Mouse (Mus musculus) embryonic fibroblast, embryonic 13.5 days (primary cell): Measurements from ENCODE around the gene Zfp454. TPM values are rescaled to one million over a fixed set of nuclear protein-coding genes. Genes with fewer than 3 reads are reported as not detected.

Source experiments
- H3K27ac ChIP-seq: 2 replicates; pipeline ENCODE4 v1.5.1; 2012; ENCODE audit warnings: low read length, control low read depth, inconsistent platforms; ENCODE audit not compliant: insufficient read depth
- H3K4me1 ChIP-seq: 2 replicates; pipeline ENCODE4 v1.6.1; 2011; ENCODE audit warnings: low read length; ENCODE audit not compliant: control insufficient read depth, insufficient read depth
- H3K4me3 ChIP-seq: 2 replicates; pipeline ENCODE4 v1.5.1; 2011; ENCODE audit warnings: mild to moderate bottlenecking, control low read depth, low read length; ENCODE audit not compliant: insufficient read depth
- CTCF ChIP-seq: IDR thresholded peaks from 2 replicates; pipeline ENCODE4 v1.5.1; 2011; ENCODE audit warnings: mild to moderate bottlenecking, control low read depth, low read length, moderate library complexity, borderline replicate concordance; ENCODE audit not compliant: insufficient read depth
- POLR2A ChIP-seq: IDR thresholded peaks from 2 replicates; pipeline ENCODE4 v1.6.1; 2011; ENCODE audit warnings: low read depth, mild to moderate bottlenecking, control low read depth, low read length, moderate library complexity
- polyA plus RNA-seq: library from polyadenylated mRNA; stranded (reverse); fragments of >200 nt; gene quantifications from 2 replicates; pipeline ENCODE4 v1.2.4, GENCODE M21; 2011; ENCODE audit warnings: low read depth; ENCODE audit not compliant: missing spikeins, insufficient read length

Zfp454 gene
- polyA plus RNA-seq, 1 experiment, result 1.9 TPM

- TF ChIP-seq POLR2A, result no peak
- TF ChIP-seq CTCF, result no peak
- H3K27ac ChIP-seq, result no peak overlapping the region
- no peak overlapping the region for H3K4me3 ChIP-seq
- H3K4me1 ChIP-seq, result no peaks in the 10 kb centered on the region
Measured at GRCm38 (mm10) chr11:50892441-50892840, 5.0 kb upstream of the Zfp454 start.

GRCm38 (mm10) chr11:50886933-50887293, 538 bp downstream of the Zfp454 start:
- Histone ChIP-seq H3K27ac (no peak overlapping the region), H3K4me1 (no peaks in the 10 kb centered on the region), H3K4me3 (peak overlapping the region; percentile 30)
- TF ChIP-seq CTCF (no peak), POLR2A (no peak)

- no peak overlapping the region for H3K27ac ChIP-seq
Measured at GRCm38 (mm10) chr11:50886231-50886932, 1.1 kb downstream of the Zfp454 start.

GRCm38 (mm10) chr11:50883756-50884155, 3.7 kb downstream of the Zfp454 start:
- no peak overlapping the region for H3K27ac ChIP-seq
- no peaks in the 10 kb centered on the region for H3K4me1 ChIP-seq
- TF ChIP-seq POLR2A, result no peak
- TF ChIP-seq CTCF, result no peak
- no peak overlapping the region for H3K4me3 ChIP-seq

More at GRCm38 (mm10) chr11:50886231-50886932, 1.1 kb downstream of the Zfp454 start:
- TF ChIP-seq POLR2A, result no peak
- TF ChIP-seq CTCF, result no peak
- no peak overlapping the region for H3K4me3 ChIP-seq
- no peaks in the 10 kb centered on the region for H3K4me1 ChIP-seq

- no peak overlapping the region for H3K27ac ChIP-seq
- no peaks in the 10 kb centered on the region for H3K4me1 ChIP-seq
- no peak overlapping the region for H3K4me3 ChIP-seq
- TF ChIP-seq POLR2A (no peak), CTCF (no peak)
Measured at GRCm38 (mm10) chr11:50878641-50879040, 8.8 kb downstream of the Zfp454 start.

- no peaks in the 10 kb centered on the region for H3K4me1 ChIP-seq
- H3K27ac ChIP-seq, result no peak overlapping the region
- TF ChIP-seq CTCF, result no peak
- TF ChIP-seq POLR2A, result no peak
- no peak overlapping the region for H3K4me3 ChIP-seq
Measured at GRCm38 (mm10) chr11:50850989-50851601, 36.4 kb downstream of the Zfp454 start.

GRCm38 (mm10) chr11:50850177-50850735, 37.2 kb downstream of the Zfp454 start, which contains the start of gene Grm6:
Gene Grm6 (plus strand): TSS chr11:50850685.
- TF ChIP-seq POLR2A (no peak), CTCF (no peak)
- no peak within 1 kb of the TSS; the same call in 1 of the 2 replicates for H3K4me3 ChIP-seq
- H3K4me1 ChIP-seq, result no peaks in the 10 kb centered on the region
- no peak within 1 kb of the TSS for H3K27ac ChIP-seq

- TF ChIP-seq POLR2A (no peak), CTCF (no peak)
- H3K4me3 ChIP-seq, result no peak overlapping the region
Measured at GRCm38 (mm10) chr11:50849310-50849709, 38.1 kb downstream of the Zfp454 start.

GRCm38 (mm10) chr11:50848520-50849137, 38.8 kb downstream of the Zfp454 start:
- TF ChIP-seq CTCF (no peak), POLR2A (no peak)
- Histone ChIP-seq H3K4me3 (no peak overlapping the region), H3K4me1 (no peaks in the 10 kb centered on the region), H3K27ac (no peak overlapping the region)

More at GRCm38 (mm10) chr11:50849310-50849709, 38.1 kb downstream of the Zfp454 start:
- Histone ChIP-seq H3K4me1 (no peaks in the 10 kb centered on the region), H3K27ac (no peak overlapping the region)

- Histone ChIP-seq H3K27ac (no peak overlapping the region), H3K4me1 (no peaks in the 10 kb centered on the region), H3K4me3 (no peak overlapping the region)
- 0 out of 2 replicates have a peak, but pooled peaks have one; percentile 24 for TF ChIP-seq CTCF
- TF ChIP-seq POLR2A, result no peak
Measured at GRCm38 (mm10) chr11:50847047-50847446, 40.4 kb downstream of the Zfp454 start.
